Mouse (Mus musculus) heart, postnatal 0 days (tissue): ENCODE measurements around the gene Cnot10.

Source experiments
- CTCF ChIP-seq: IDR thresholded peaks from 2 replicates; pipeline ENCODE4 v1.5.1; 2016; ENCODE audit warnings: antibody characterized with exemption, control low read depth, low read depth
- EP300 ChIP-seq: IDR thresholded peaks from 2 replicates; pipeline ENCODE4 v1.6.1; 2016; ENCODE audit warnings: antibody characterized with exemption, low read depth

- no peak for TF ChIP-seq CTCF
- no peak for TF ChIP-seq EP300
These were observed 27.4 kb downstream of the Cnot10 start for GRCm38 (mm10) chr9:114612566-114612965.
